Mouse (Mus musculus) neural tube, embryonic 14.5 days (tissue): Measurements from ENCODE around the gene Znrf2. TPM values are rescaled to one million over a fixed set of nuclear protein-coding genes. Genes with fewer than 3 reads are reported as not detected.
A peak's percentile ranks its signal among the peaks of the same experiment; 100 is the strongest.

Source experiments
- ATAC-seq: fragments of 200-750 bp; cut with Nextera tagmentation; 2 replicates; pipeline ENCODE4 v1.8.0; 2017; ENCODE audit warnings: low read depth, mild to moderate bottlenecking, moderate TSS enrichment, moderate library complexity
- H3K27ac ChIP-seq: fragments of 300-500 bp; sonication (generic); 2 replicates; pipeline ENCODE4 v1.5.1; 2014; ENCODE audit warnings: low read depth, mild to moderate bottlenecking, control low read depth, low read length, moderate library complexity, mixed read lengths
- H3K27me3 ChIP-seq: fragments of 300-500 bp; sonication (generic); 2 replicates; pipeline ENCODE4 v1.6.1; 2014; ENCODE audit warnings: low read length; ENCODE audit not compliant: control insufficient read depth, insufficient read depth
- H3K36me3 ChIP-seq: fragments of 300-500 bp; sonication (generic); 2 replicates; pipeline ENCODE4 v1.6.1; 2014; ENCODE audit warnings: low read length, mixed read lengths; ENCODE audit not compliant: control insufficient read depth, insufficient read depth
- H3K4me1 ChIP-seq: fragments of 300-500 bp; sonication (generic); 2 replicates; pipeline ENCODE4 v1.6.1; 2014; ENCODE audit warnings: low read length; ENCODE audit not compliant: control insufficient read depth, insufficient read depth
- H3K4me2 ChIP-seq: fragments of 300-500 bp; sonication (generic); 2 replicates; pipeline ENCODE4 v1.6.1; 2014; ENCODE audit warnings: mild to moderate bottlenecking, low read depth, low read length, control low read depth
- H3K4me3 ChIP-seq: fragments of 300-500 bp; sonication (generic); 2 replicates; pipeline ENCODE4 v1.5.1; 2014; ENCODE audit warnings: low read depth, low read length, control low read depth, mixed read lengths
- H3K9ac ChIP-seq: fragments of 300-500 bp; sonication (generic); replicated peaks from 2 replicates; pipeline ENCODE4 v1.6.1; 2014; ENCODE audit warnings: low read depth, mild to moderate bottlenecking, control low read depth, low read length, mixed read lengths
- H3K9me3 ChIP-seq: fragments of 300-500 bp; sonication (generic); 2 replicates; pipeline ENCODE4 v1.6.1; 2016; ENCODE audit warnings: low read length; ENCODE audit not compliant: control insufficient read depth
- WGBS: fragments of 180-500 bp; shearing (Covaris S2); extraction: QIAGEN DNeasy Blood & Tissue Kit; methylation state at CpG from one replicate; pipeline ENCODE4 v1.1.7; 2014; 5-methylcytosine and 5-hydroxymethylcytosine counted together
- polyA plus RNA-seq: library from polyadenylated mRNA; unstranded; fragments of >200 nt; fragmentation: Nextera tagmentation; extraction: Ambion mirVana; gene quantifications from 2 replicates; pipeline ENCODE4 v1.2.1, GENCODE M21; 2014

Gene Znrf2
- polyA plus RNA-seq, 1 experiment from 2014 or later, result 8.0 TPM

GRCm38 (mm10) chr6:54906053-54907040 lies 89.6 kb downstream of the Znrf2 start:
- WGBS, result 67% methylated on average over 10 of the region's 10 CpGs
- H3K9me3 ChIP-seq, result no peaks in the 10 kb centered on the region
- peak overlapping the region; percentile 28; the same call in 1 of the 2 replicates for H3K27ac ChIP-seq
- no peaks in the 10 kb centered on the region for H3K27me3 ChIP-seq
- peaks cover 4% of the 10 kb centered on the region; the same call in 1 of the 2 replicates for H3K4me1 ChIP-seq
- no peak overlapping the region for H3K9ac ChIP-seq
- H3K4me3 ChIP-seq, result no peak overlapping the region
- H3K36me3 ChIP-seq, result no peaks in the 10 kb centered on the region
- peak; percentile 94 for ATAC-seq
- H3K4me2 ChIP-seq, result no peak overlapping the region

GRCm38 (mm10) chr6:54914977-54915376 lies 98.3 kb downstream of the Znrf2 start:
- H3K9ac ChIP-seq, result no peak overlapping the region
- no peaks in the 10 kb centered on the region for H3K9me3 ChIP-seq
- H3K36me3 ChIP-seq, result no peaks in the 10 kb centered on the region
- H3K4me2 ChIP-seq, result no peak overlapping the region
- ATAC-seq, result no peak
- H3K4me1 ChIP-seq, result no peaks in the 10 kb centered on the region
- H3K27ac ChIP-seq, result no peak overlapping the region
- H3K27me3 ChIP-seq, result no peaks in the 10 kb centered on the region
- WGBS, result 87% methylated on average over 4 of the region's 4 CpGs
- no peak overlapping the region for H3K4me3 ChIP-seq

- no peaks in the 10 kb centered on the region for H3K27me3 ChIP-seq
- 62% methylated on average over 4 of the region's 4 CpGs for WGBS
- H3K9ac ChIP-seq, result no peak overlapping the region
- no peaks in the 10 kb centered on the region for H3K4me1 ChIP-seq
- no peak overlapping the region for H3K4me3 ChIP-seq
- H3K36me3 ChIP-seq, result no peaks in the 10 kb centered on the region
- no peak overlapping the region for H3K27ac ChIP-seq
- H3K9me3 ChIP-seq, result no peaks in the 10 kb centered on the region
- H3K4me2 ChIP-seq, result no peak overlapping the region
- ATAC-seq, result no peak
Observed at GRCm38 (mm10) chr6:54916163-54916562, 99.4 kb downstream of the Znrf2 start.

- Histone ChIP-seq H3K4me1 (no peaks in the 10 kb centered on the region), H3K27me3 (no peaks in the 10 kb centered on the region), H3K4me2 (no peak overlapping the region), H3K36me3 (no peaks in the 10 kb centered on the region), H3K4me3 (no peak overlapping the region), H3K9ac (no peak overlapping the region), H3K9me3 (no peaks in the 10 kb centered on the region), H3K27ac (no peak overlapping the region)
- 81% methylated on average over 4 of the region's 4 CpGs for WGBS
- ATAC-seq, result no peak
Observed at GRCm38 (mm10) chr6:54916941-54917340, 100.2 kb downstream of the Znrf2 start.

- H3K4me2 ChIP-seq, result no peak overlapping the region
- peak; percentile 4; the same call in 1 of the 2 replicates for ATAC-seq
- 46% methylated on average over 4 of the region's 4 CpGs for WGBS
Observed at GRCm38 (mm10) chr6:54917523-54917922, 100.8 kb downstream of the Znrf2 start.

GRCm38 (mm10) chr6:54918521-54918920 lies 101.8 kb downstream of the Znrf2 start:
- WGBS, result 85% methylated on average over 5 of the region's 5 CpGs

More at GRCm38 (mm10) chr6:54917523-54917922, 100.8 kb downstream of the Znrf2 start:
- H3K9ac ChIP-seq, result no peak overlapping the region
- H3K27me3 ChIP-seq, result no peaks in the 10 kb centered on the region
- H3K36me3 ChIP-seq, result no peaks in the 10 kb centered on the region
- H3K27ac ChIP-seq, result no peak overlapping the region
- no peaks in the 10 kb centered on the region for H3K9me3 ChIP-seq
- H3K4me3 ChIP-seq, result no peak overlapping the region
- no peaks in the 10 kb centered on the region for H3K4me1 ChIP-seq

GRCm38 (mm10) chr6:54924538-54924937 lies 107.8 kb downstream of the Znrf2 start:
- no peaks in the 10 kb centered on the region for H3K36me3 ChIP-seq
- H3K27me3 ChIP-seq, result no peaks in the 10 kb centered on the region
- H3K4me3 ChIP-seq, result no peak overlapping the region
- WGBS, result 95% methylated on average over 16 of the region's 16 CpGs
- no peaks in the 10 kb centered on the region for H3K4me1 ChIP-seq
- ATAC-seq, result no peak
- H3K4me2 ChIP-seq, result no peak overlapping the region
- no peak overlapping the region for H3K9ac ChIP-seq
- H3K9me3 ChIP-seq, result no peaks in the 10 kb centered on the region
- no peak overlapping the region for H3K27ac ChIP-seq

More at GRCm38 (mm10) chr6:54918521-54918920, 101.8 kb downstream of the Znrf2 start:
- Histone ChIP-seq H3K27ac (no peak overlapping the region), H3K4me2 (no peak overlapping the region), H3K9me3 (no peaks in the 10 kb centered on the region), H3K36me3 (no peaks in the 10 kb centered on the region), H3K9ac (no peak overlapping the region), H3K27me3 (no peaks in the 10 kb centered on the region), H3K4me3 (no peak overlapping the region), H3K4me1 (no peaks in the 10 kb centered on the region)
- no peak for ATAC-seq

- no peak overlapping the region for H3K4me2 ChIP-seq
- no peaks in the 10 kb centered on the region for H3K36me3 ChIP-seq
- H3K4me1 ChIP-seq, result no peaks in the 10 kb centered on the region
- no peak overlapping the region for H3K4me3 ChIP-seq
- H3K27ac ChIP-seq, result no peak overlapping the region
- no peak overlapping the region for H3K9ac ChIP-seq
- H3K27me3 ChIP-seq, result no peaks in the 10 kb centered on the region
- 81% methylated on average over 7 of the region's 7 CpGs for WGBS
- no peaks in the 10 kb centered on the region for H3K9me3 ChIP-seq
- no peak for ATAC-seq
Observed at GRCm38 (mm10) chr6:54925736-54926440, 109.2 kb downstream of the Znrf2 start.

GRCm38 (mm10) chr6:54926899-54927298 lies 110.2 kb downstream of the Znrf2 start:
- Histone ChIP-seq H3K4me3 (no peak overlapping the region), H3K36me3 (no peaks in the 10 kb centered on the region), H3K9me3 (no peaks in the 10 kb centered on the region), H3K9ac (no peak overlapping the region), H3K4me1 (no peaks in the 10 kb centered on the region), H3K4me2 (no peak overlapping the region), H3K27me3 (no peaks in the 10 kb centered on the region), H3K27ac (no peak overlapping the region)
- WGBS, result 87% methylated on average over 2 of the region's 2 CpGs
- no peak for ATAC-seq
